Mouse (Mus musculus) myocyte (in vitro differentiated cells): ENCODE data around the gene Cd300a.

Experiments
- CEBPB ChIP-seq: IDR thresholded peaks from 2 replicates; pipeline ENCODE4 v1.6.1; 2011; ENCODE audit warnings: mild to moderate bottlenecking, moderate library complexity; ENCODE audit not compliant: poor library complexity, insufficient read depth, severe bottlenecking
- E2F4 ChIP-seq: IDR thresholded peaks from one replicate; pipeline ENCODE4 v1.6.1; 2011; ENCODE audit warnings: mild to moderate bottlenecking, control low read depth, moderate library complexity; ENCODE audit not compliant: insufficient read depth
- MAX ChIP-seq: IDR thresholded peaks from one replicate; pipeline ENCODE4 v1.6.1; 2011; ENCODE audit warnings: low read depth, mild to moderate bottlenecking, control low read depth
- MYOD1 ChIP-seq, 3 experiments: IDR thresholded peaks; one replicate each; pipeline ENCODE4 v1.6.1; 2011; ENCODE audit warnings: control low read depth in 2 of 3, low read depth in 2 of 3, mild to moderate bottlenecking in 2 of 3, moderate library complexity in 1 of 3; ENCODE audit not compliant: insufficient read length in 2 of 3, control insufficient read depth in 1 of 3
- POLR2A ChIP-seq: IDR thresholded peaks from one replicate; pipeline ENCODE4 v1.6.1; 2011; ENCODE audit warnings: low read depth, mild to moderate bottlenecking, control low read depth, moderate library complexity; ENCODE audit not compliant: insufficient read length
- REST ChIP-seq: IDR thresholded peaks from one replicate; pipeline ENCODE4 v1.6.1; 2011; ENCODE audit warnings: mild to moderate bottlenecking, control low read depth, moderate library complexity; ENCODE audit not compliant: insufficient read depth, insufficient read length
- TCF12 ChIP-seq: IDR thresholded peaks from one replicate; pipeline ENCODE4 v1.6.1; 2011; ENCODE audit warnings: mild to moderate bottlenecking, control low read depth; ENCODE audit not compliant: poor library complexity, insufficient read depth, severe bottlenecking
- TCF3 ChIP-seq: IDR thresholded peaks from one replicate; pipeline ENCODE4 v1.6.1; 2011; ENCODE audit warnings: low read depth, control low read depth; ENCODE audit not compliant: insufficient read length
- USF1 ChIP-seq: IDR thresholded peaks from one replicate; pipeline ENCODE4 v1.6.1; 2011; ENCODE audit warnings: low read depth, mild to moderate bottlenecking, control low read depth, moderate library complexity

DNA sequence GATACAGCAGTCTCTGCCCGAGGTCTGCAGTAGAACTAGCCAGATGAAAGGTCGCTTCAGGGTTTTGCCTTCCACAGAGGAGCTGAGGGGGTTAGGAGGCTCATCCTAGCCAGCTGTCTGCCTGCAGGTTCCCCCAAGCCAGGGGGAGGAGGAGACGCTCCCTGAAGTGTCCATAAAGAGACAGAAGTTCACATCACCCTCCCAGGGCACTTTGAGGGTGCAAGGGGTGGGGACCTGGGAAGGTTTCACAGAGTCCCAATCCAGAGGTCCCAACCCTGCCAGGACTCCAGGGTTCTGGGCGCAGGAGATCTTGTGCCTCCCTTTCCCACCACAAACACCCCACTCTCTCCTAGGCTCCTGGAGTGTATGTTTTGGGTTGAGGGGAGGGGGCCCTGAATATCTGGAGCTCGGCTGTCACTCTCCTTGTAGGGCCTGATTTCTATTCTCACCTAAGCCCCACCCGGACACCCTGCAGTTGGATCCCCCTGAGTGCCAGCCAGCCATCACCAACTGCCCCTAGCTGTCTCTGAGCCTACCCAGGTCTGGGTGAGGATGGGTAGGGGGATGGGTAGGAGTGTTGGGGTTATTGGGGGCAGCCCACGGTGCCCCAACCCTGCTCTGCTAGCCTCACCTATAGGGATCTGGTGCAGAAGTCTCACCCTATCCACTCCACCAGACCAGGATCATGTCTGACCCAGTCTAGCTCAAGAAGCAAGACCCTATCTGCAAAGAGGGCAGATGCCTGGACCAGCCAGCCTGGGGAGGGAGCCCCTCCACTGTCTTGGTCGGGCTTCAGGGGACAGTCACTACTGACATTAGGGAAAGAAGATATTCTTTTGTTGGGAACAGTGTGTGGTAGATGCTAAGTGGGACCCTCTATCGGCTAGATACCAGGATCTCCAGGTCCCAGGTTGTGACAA is 15.4 kb upstream of the Cd300a start:
- TF ChIP-seq POLR2A = no peak
- TF ChIP-seq TCF12 = no peak
- no peak for TF ChIP-seq E2F4
- no peak for TF ChIP-seq REST
- TF ChIP-seq MYOD1 (IDR thresholded peaks at IDR 0.05; ENCODE audit: control insufficient read depth in 1 of 3, insufficient read length in 2 of 3, low read depth in 2 of 3) = no peak
- TF ChIP-seq MAX = no peak
- TF ChIP-seq USF1 = no peak
- no peak for TF ChIP-seq CEBPB
- no peak for TF ChIP-seq TCF3
